Mouse (Mus musculus) forebrain, embryonic 12.5 days (tissue): ENCODE measurements around the gene Vmn1r220. TPM values are rescaled to one million over a fixed set of nuclear protein-coding genes. Genes with fewer than 3 reads are reported as not detected.
"Not testable (repeated sequence)": the region's sequence is repeated elsewhere in the genome, so short reads cannot be mapped to it uniquely, and the experiment has no call there.

Source experiments
- ATAC-seq: fragments of 200-750 bp; cut with Nextera tagmentation; 2 replicates; pipeline ENCODE4 v1.8.0; 2017; ENCODE audit warnings: moderate TSS enrichment; ENCODE audit not compliant: low FRiP score
- H3K27ac ChIP-seq: fragments of 300-500 bp; sonication (generic); 2 replicates; pipeline ENCODE4 v1.5.1; 2016; ENCODE audit warnings: mild to moderate bottlenecking
- H3K27me3 ChIP-seq: fragments of 300-500 bp; sonication (generic); 2 replicates; pipeline ENCODE4 v1.6.1; 2016; ENCODE audit warnings: mild to moderate bottlenecking
- H3K36me3 ChIP-seq: fragments of 300-500 bp; sonication (generic); replicated peaks from 2 replicates; pipeline ENCODE4 v1.6.1; 2016; ENCODE audit warnings: mild to moderate bottlenecking
- H3K4me1 ChIP-seq: fragments of 300-500 bp; sonication (generic); 2 replicates; pipeline ENCODE4 v1.6.1; 2016
- H3K4me2 ChIP-seq: fragments of 300-500 bp; sonication (generic); 2 replicates; pipeline ENCODE4 v1.6.1; 2016; ENCODE audit warnings: mild to moderate bottlenecking, moderate library complexity
- H3K4me3 ChIP-seq: fragments of 300-500 bp; sonication (generic); replicated peaks from 2 replicates; pipeline ENCODE4 v1.5.1; 2016; ENCODE audit warnings: mild to moderate bottlenecking
- H3K9ac ChIP-seq: fragments of 300-500 bp; sonication (generic); 2 replicates; pipeline ENCODE4 v1.6.1; 2016; ENCODE audit warnings: mild to moderate bottlenecking
- H3K9me3 ChIP-seq: fragments of 300-500 bp; sonication (generic); 2 replicates; pipeline ENCODE4 v1.6.1; 2016
- WGBS: fragments of 180-500 bp; shearing (Covaris S2); methylation state at CpG from one replicate; pipeline ENCODE4 v1.1.7; 2016; 5-methylcytosine and 5-hydroxymethylcytosine counted together
- polyA plus RNA-seq: library from polyadenylated mRNA; unstranded; fragments of >200 nt; fragmentation: Nextera tagmentation; extraction: Ambion mirVana; gene quantifications from 2 replicates; pipeline ENCODE4 v1.2.1, GENCODE M21; 2016

The Vmn1r220 gene
- polyA plus RNA-seq, result not detected in 2 replicates

GRCm38 (mm10) chr13:23187875-23188274 lies at the start of gene Vmn1r220:
Vmn1r220 (minus strand) TSS chr13:23187975.
- Histone ChIP-seq H3K4me1 (no peaks in the 10 kb centered on the region), H3K27me3 (no peaks in the 10 kb centered on the region), H3K27ac (no peak within 1 kb of the TSS), H3K36me3 (no peaks in the 10 kb centered on the region), H3K4me3 (no peak within 1 kb of the TSS), H3K4me2 (no peak within 1 kb of the TSS), H3K9me3 (no peaks in the 10 kb centered on the region), H3K9ac (no peak within 1 kb of the TSS)
- no peak for ATAC-seq
- WGBS, result 96% methylated on average over 2 of the region's 2 CpGs

DNA sequence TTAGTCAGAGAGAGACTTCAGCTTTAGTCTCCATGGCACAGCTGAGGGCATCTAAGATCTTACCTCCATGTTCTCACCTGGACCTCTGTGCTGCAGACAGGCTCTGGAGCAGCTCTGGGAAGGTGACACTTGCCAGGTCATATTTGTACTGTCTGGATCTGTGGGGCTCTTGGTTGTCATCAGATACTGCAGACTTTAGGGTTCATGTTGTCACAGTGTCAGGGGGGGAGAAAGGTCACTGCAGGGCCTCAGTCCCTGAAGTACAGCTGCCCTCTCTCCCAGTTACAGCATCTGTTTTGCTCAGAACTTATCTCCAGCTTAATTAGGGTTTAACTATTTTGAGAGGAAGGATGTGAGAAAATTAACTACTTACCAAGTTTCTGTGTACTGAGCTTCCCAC lies 48.1 kb upstream of the Vmn1r220 start, which contains the start of gene Vmn1r222:
Vmn1r222 (minus strand) TSS at position 101 of the 400 bp plus-strand sequence.
- not testable (repeated sequence) for H3K4me1 ChIP-seq, H3K4me3 ChIP-seq, H3K4me2 ChIP-seq, H3K9ac ChIP-seq, H3K9me3 ChIP-seq, H3K36me3 ChIP-seq, H3K27ac ChIP-seq, ATAC-seq, H3K27me3 ChIP-seq

GRCm38 (mm10) chr13:23213827-23214226 lies 26.1 kb upstream of the Vmn1r220 start, which contains the start of gene Vmn1r221:
Vmn1r221 (plus strand) TSS chr13:23214127.
- 89% methylated on average over 2 of the region's 2 CpGs for WGBS
- H3K27ac ChIP-seq, H3K4me3 ChIP-seq, H3K27me3 ChIP-seq, H3K9ac ChIP-seq, H3K36me3 ChIP-seq, H3K9me3 ChIP-seq, H3K4me2 ChIP-seq, ATAC-seq, H3K4me1 ChIP-seq: not testable (repeated sequence)

GRCm38 (mm10) chr13:23203885-23204284 lies 16.1 kb upstream of the Vmn1r220 start:
- not testable (repeated sequence) for H3K4me2 ChIP-seq, H3K4me3 ChIP-seq, H3K36me3 ChIP-seq, H3K9me3 ChIP-seq, H3K27me3 ChIP-seq, H3K4me1 ChIP-seq, H3K27ac ChIP-seq, ATAC-seq, H3K9ac ChIP-seq
- 75% methylated on average over 1 of the region's 1 CpGs for WGBS

DNA sequence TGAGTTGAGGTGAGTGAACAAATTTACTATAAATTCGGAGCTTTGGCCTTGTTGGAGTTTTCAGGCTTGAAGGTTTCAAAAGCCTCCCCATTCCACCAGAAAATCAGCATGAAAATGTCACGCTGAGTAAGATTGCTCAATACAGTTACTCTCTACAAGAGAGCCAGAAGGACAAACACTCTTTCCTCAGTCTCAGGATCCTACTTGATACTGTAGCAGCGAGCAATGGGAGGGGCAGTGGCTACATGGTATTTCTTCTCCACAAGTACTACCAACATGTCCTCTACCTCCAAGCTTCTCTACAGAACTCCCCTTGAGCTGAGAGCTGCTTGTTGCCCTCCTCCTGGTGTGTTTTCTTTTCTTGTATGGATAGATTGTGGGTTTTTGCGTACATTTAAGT lies 21.3 kb downstream of the Vmn1r220 start:
- not testable (repeated sequence) for H3K36me3 ChIP-seq

GRCm38 (mm10) chr13:23159012-23159411 lies 28.8 kb downstream of the Vmn1r220 start, which contains the start of gene Vmn1r219:
Vmn1r219 (plus strand) TSS chr13:23159312.
- no peaks in the 10 kb centered on the region for H3K36me3 ChIP-seq
- no peaks in the 10 kb centered on the region for H3K9me3 ChIP-seq
- whole genome bisulfite sequencing, result 81% methylated on average over 4 of the region's 4 CpGs
- H3K27me3 ChIP-seq, result no peaks in the 10 kb centered on the region
- no peak within 1 kb of the TSS for H3K4me3 ChIP-seq
- H3K4me2 ChIP-seq, result no peak within 1 kb of the TSS
- no peaks in the 10 kb centered on the region for H3K4me1 ChIP-seq
- no peak within 1 kb of the TSS for H3K27ac ChIP-seq
- no peak within 1 kb of the TSS for H3K9ac ChIP-seq
- no peak for ATAC-seq

More for the DNA sequence above, 21.3 kb downstream of the Vmn1r220 start:
- not testable (repeated sequence) for H3K4me3 ChIP-seq, H3K4me1 ChIP-seq, H3K27me3 ChIP-seq, H3K27ac ChIP-seq, H3K9me3 ChIP-seq, ATAC-seq, H3K4me2 ChIP-seq, H3K9ac ChIP-seq
- WGBS, result 84% methylated on average over 4 of the region's 4 CpGs

- no peak overlapping the region for H3K27ac ChIP-seq
- H3K4me3 ChIP-seq, result no peak overlapping the region
- H3K27me3 ChIP-seq, result no peaks in the 10 kb centered on the region
- no peaks in the 10 kb centered on the region for H3K36me3 ChIP-seq
- no peaks in the 10 kb centered on the region for H3K9me3 ChIP-seq
- 75% methylated on average over 3 of the region's 3 CpGs for WGBS
- ATAC-seq, result no peak; the same call in 1 of the 2 replicates
- H3K4me2 ChIP-seq, result no peak overlapping the region
- H3K9ac ChIP-seq, result no peak overlapping the region
- H3K4me1 ChIP-seq, result no peaks in the 10 kb centered on the region
Measured at GRCm38 (mm10) chr13:23157848-23158247, 29.9 kb downstream of the Vmn1r220 start.

DNA sequence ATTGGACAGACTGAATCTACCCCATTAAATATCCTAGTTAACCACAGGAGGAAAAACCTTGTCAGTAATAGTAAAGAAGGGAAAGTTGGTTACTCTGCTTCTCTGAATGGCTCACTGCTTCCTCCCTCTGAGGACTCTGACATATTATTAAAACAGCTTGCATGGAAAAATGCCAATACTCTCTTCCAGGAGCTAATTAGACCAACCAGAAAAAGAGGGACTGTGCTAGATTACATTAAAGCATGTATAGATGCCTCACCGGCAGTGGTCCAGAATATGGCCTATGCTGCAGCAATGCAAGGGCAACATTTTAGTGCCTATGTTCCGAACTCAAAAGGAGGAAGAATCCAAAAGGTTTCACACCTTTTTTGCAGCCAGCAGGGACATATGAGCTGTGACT lies 48.9 kb downstream of the Vmn1r220 start:
- no peaks in the 10 kb centered on the region for H3K9me3 ChIP-seq
- ATAC-seq, result no peak
- no peak overlapping the region for H3K4me3 ChIP-seq
- H3K36me3 ChIP-seq, result no peaks in the 10 kb centered on the region
- 85% methylated on average over 2 of the region's 2 CpGs for WGBS
- no peaks in the 10 kb centered on the region for H3K27me3 ChIP-seq
- H3K9ac ChIP-seq, result no peak overlapping the region
- H3K4me2 ChIP-seq, result no peak overlapping the region
- no peaks in the 10 kb centered on the region for H3K4me1 ChIP-seq
- H3K27ac ChIP-seq, result no peak overlapping the region

- H3K27me3 ChIP-seq, result no peaks in the 10 kb centered on the region
- H3K4me2 ChIP-seq, result no peak overlapping the region
- no peaks in the 10 kb centered on the region for H3K4me1 ChIP-seq
- H3K4me3 ChIP-seq, result no peak overlapping the region
- no peaks in the 10 kb centered on the region for H3K36me3 ChIP-seq
- H3K9me3 ChIP-seq, result no peaks in the 10 kb centered on the region
- H3K27ac ChIP-seq, result no peak overlapping the region
- 80% methylated on average over 1 of the region's 1 CpGs for WGBS
- no peak overlapping the region for H3K9ac ChIP-seq
- ATAC-seq, result no peak
Measured at GRCm38 (mm10) chr13:23133501-23133900, 54.3 kb downstream of the Vmn1r220 start.

DNA sequence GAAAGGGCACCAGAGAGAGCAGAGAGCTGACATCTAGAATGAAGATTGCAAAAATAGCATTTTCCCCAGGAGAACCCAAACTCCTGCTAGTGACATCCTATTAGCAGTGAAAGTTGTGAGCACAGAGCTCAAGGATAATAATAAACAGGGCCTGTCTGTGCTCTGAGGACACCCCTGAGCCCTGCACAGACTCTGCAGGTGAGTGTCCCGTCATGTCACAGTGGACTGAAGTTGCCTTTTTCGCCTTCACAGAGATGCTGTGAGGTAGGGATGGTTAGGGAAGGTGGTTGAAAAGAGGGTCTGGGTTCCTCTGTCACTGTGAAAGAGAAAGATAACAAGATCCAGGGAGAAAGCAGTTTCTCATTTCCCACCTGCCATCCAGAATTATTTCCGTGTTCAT lies 54.7 kb downstream of the Vmn1r220 start, which contains the start of gene Vmn1r218:
Vmn1r218 (plus strand) TSS at position 57 of the 400 bp plus-strand sequence.
- H3K4me3 ChIP-seq, result no peak within 1 kb of the TSS
- no peak within 1 kb of the TSS for H3K9ac ChIP-seq
- H3K27me3 ChIP-seq, result no peaks in the 10 kb centered on the region
- no peak within 1 kb of the TSS for H3K27ac ChIP-seq
- no peak within 1 kb of the TSS for H3K4me2 ChIP-seq
- no peaks in the 10 kb centered on the region for H3K9me3 ChIP-seq
- 76% methylated on average over 3 of the region's 3 CpGs for WGBS
- no peaks in the 10 kb centered on the region for H3K36me3 ChIP-seq
- no peaks in the 10 kb centered on the region for H3K4me1 ChIP-seq
- ATAC-seq, result no peak

Other genes with a start within 250 kb of the Vmn1r220 start
- not detected in 2 replicates for gene Vmn1r213, start 180.3 kb downstream of the Vmn1r220 start, polyA plus RNA-seq
- gene Vmn1r214, start 157.6 kb downstream of the Vmn1r220 start, polyA plus RNA-seq, result not detected in 2 replicates
- gene Vmn1r215, start 120.0 kb downstream of the Vmn1r220 start, polyA plus RNA-seq, result not detected in 2 replicates
- gene Vmn1r217, start 69.7 kb downstream of the Vmn1r220 start, polyA plus RNA-seq, result not detected in 2 replicates
- gene Vmn1r218, start 54.8 kb downstream of the Vmn1r220 start, polyA plus RNA-seq, result not detected in 2 replicates
- gene Vmn1r219, start 28.7 kb downstream of the Vmn1r220 start, polyA plus RNA-seq, result 0.03 TPM in 1 of 2 replicates, not detected in the other
- not detected in 2 replicates for gene Vmn1r221, start 26.2 kb upstream of the Vmn1r220 start, polyA plus RNA-seq
- gene Vmn1r222, start 48.0 kb upstream of the Vmn1r220 start, polyA plus RNA-seq, result not detected in 2 replicates
- not detected in 2 replicates for gene Vmn1r223, start 59.2 kb upstream of the Vmn1r220 start, polyA plus RNA-seq
- gene Zfp322a, start 181.2 kb upstream of the Vmn1r220 start, polyA plus RNA-seq, result 64.1 and 65.6 TPM in 2 replicates
- gene Abt1, start 235.9 kb upstream of the Vmn1r220 start, polyA plus RNA-seq, result 13.0 and 13.2 TPM in 2 replicates